Mouse (Mus musculus) frontal cortex, adult 2 months (tissue): ENCODE results near the gene Rtkn. TPM values are rescaled to one million over a fixed set of nuclear protein-coding genes. Genes with fewer than 3 reads are reported as not detected.
A peak's percentile ranks its signal among the peaks of the same experiment; 100 is the strongest.

Experiments
- DNase-seq, 2 experiments: peaks; one replicate each; pipeline ENCODE4 v3.0.0; 2022; ENCODE audit warnings: low spot score in 1 of 2; ENCODE audit errors: extremely low spot score in 1 of 2
- polyA plus RNA-seq: library from polyadenylated mRNA; depleted of rRNA; stranded (reverse); fragments of >200 nt; gene quantifications from 2 replicates; pipeline ENCODE4 v1.2.3, GENCODE M21; 2012

The Rtkn gene
- polyA plus RNA-seq, 1 experiment, result 101 TPM

DNA sequence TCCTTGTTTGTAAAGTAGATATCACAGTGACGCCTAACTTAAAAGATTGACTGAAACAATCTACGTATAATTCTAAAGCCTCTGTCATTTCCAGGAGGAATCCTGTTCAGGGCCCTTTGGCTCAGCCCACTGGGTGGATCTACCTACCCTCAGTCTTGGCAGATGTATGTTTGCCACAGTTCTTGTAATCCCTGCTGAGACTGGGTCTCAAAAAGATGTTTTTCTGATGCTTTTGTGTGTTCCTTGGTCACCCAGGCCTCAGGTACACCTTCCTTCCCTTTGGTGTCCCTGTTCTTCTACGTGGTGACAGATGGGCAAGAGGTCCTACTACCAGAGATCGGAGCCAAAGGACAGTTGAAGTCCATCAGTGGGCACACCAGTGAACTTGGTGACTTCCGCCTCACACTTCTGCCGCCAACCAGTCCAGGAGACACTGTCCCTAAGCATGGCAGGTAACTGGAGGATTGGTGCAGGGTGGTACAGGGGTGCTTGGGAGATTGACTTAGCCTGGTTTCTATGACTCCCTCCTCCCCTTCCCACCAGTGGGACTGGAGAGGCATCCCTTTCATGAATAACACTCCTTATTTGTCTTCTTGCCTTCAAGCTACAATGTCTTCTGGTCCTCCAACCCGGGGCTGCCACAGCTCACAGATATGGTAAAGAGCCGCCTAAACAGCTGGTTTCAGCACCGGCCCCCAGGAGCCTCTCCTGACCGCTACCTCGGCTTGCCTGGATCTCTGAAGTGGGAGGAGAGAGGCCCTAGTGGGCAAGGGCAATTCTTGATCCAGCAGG lies 18.7 kb upstream of the Rtkn start:
- DNase-seq, result no peak

DNA sequence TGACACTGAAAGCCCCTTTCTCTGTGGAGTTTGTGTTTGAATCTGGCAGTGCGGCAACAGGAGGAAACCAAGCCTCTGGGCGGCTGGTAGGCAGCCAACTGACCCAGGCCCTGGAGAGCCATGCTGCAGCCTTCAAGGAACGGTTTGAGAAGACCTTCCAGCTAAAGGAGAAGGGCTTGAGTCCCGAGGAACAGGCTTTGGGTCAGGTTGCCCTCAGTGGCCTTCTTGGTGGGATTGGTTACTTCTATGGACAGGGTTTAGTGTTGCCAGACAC lies 18.2 kb upstream of the Rtkn start:
- no peak for DNase-seq

DNA sequence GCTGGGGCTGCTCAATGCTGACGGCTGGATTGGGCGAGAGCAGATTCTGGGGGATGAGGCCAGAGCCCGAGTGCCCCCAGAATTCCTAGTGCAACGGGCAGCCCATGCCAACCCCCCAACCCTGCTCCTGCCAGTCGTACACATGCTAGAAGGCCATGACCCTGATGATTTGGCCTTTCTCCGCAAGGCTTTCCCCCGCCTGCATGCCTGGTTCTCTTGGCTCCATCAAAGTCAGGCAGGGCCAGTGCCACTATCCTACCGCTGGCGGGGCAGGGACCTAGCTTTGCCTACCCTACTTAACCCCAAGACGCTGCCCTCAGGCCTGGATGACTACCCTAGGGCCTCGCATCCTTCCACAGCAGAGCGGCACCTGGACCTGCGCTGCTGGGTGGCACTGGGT lies 17.6 kb upstream of the Rtkn start:
- DNase-seq, result no peak

DNA sequence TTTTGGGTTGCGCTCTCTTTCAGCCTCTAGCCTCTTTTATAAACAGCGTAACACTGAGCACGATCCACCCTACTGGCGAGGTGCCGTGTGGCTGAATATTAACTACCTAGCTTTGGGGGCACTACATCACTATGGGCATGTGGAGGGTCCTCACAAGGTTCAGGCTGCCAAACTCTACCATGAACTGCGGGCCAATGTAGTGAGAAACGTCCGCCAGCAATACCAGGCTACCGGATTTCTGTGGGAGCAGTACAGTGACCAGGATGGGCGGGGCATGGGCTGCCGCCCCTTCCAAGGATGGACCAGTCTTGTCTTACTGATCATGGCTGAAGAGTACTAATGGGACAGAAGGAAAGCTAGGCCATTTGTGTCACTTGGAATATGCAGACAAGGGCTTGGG lies 16.9 kb upstream of the Rtkn start:
- no peak for DNase-seq

DNA sequence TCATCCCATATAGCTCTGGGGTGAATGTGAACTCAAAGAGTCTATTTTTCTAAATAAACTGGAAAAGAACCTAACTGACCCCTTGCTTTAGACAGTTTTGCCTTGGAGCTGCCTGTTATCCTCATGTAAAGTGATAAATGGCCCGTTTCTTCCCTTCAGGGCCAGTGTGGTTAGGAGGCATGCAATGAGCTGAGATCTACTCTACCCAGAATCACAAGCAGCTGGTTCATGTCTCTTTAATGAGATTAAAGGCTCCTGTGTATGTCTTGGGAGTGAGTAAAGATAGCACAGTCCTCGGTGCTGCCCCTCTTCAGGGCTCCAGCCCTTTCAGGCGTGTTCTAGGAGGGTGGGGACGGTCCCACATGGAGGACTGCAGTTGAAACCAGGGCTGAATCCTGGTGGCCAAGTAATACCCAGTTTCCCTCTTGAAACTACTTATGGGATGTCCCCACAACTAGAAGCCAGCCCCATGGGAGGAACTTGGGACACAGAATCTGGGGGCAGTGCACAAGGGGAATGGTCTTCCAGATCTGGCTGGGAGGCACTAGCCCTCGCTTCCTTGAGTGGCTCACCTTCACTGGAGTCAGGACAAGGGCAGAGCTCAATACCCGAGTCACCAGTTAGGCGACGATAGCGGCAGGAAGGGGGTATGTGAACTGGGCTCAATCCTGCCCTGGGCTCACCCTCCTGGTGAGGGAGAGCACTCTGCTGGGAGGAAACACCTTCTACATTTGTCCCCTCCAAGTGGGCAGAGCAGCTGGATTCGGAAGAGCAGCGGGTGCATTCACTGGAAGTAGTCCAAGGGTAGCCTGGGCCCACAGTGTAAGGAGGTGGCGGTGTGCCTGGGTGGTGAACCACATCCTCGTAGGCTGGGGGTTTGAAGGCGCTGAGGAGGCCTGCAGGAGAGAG lies 16.2 kb upstream of the Rtkn start:
- no peak for DNase-seq

DNA sequence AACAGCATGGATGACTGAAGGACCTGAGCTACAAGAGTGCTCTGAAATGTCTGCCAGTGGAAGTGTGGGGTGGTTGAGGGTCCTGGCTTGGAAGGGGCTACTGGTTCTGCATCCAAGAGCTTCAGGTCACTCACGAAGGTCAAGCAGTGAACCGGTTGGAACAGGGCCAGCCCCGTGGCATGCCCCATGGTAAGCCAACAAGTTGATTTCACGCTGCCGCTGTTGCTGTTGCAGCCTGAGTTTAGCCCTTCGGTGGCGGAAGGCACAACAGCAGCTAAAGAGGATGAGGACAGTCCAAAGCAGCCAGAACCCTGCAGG lies 15.6 kb upstream of the Rtkn start:
- no peak for DNase-seq

DNA sequence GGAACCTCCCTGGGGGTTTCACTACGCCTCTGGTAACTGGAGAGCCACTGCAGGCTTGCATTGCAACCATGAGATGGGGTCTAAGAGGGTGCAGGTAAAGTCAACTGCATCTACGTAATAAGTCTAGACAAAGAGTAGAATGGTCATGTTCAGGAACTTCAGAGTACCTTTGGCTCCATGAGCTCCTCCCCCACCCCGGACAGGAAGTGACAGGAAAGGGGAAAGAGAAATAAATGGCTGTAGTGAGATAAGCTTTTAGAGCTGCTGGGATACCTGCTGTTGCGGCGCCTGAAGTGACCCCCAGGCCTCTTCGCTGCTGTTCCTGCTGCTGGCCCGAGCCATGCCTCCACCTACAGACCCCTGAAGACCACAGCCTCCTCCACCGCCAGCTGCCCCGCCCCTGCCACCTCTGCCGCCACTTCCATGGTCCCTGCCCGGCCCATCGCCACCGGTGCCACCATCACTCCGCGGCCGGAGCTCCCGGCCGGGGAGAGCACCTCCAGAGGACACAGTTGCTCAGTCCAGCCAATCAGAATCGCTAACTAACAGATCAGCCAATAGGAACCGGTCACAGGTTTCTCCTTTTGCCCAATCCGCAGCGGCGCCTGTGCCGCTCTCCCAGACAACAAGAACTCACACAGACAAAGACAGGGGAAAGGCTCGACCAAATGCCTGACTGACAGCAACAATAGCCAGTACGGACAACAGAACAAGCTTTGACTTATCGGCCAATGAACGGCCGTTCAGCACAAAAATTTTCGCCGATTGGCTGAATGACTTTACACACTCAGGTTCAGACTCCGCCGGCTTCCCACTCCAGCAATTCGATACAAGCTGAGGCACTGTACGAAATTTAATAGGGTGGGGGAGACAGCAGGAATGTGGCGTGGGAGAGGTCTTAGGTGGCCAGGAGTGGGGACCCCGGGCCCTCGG lies 14.1 kb upstream of the Rtkn start, which contains the start of gene Wbp1:
Gene Wbp1, minus strand, starts transcription at position 630 of the 933 bp plus-strand sequence.
- peak; percentile 98 to 99 for DNase-seq

DNA sequence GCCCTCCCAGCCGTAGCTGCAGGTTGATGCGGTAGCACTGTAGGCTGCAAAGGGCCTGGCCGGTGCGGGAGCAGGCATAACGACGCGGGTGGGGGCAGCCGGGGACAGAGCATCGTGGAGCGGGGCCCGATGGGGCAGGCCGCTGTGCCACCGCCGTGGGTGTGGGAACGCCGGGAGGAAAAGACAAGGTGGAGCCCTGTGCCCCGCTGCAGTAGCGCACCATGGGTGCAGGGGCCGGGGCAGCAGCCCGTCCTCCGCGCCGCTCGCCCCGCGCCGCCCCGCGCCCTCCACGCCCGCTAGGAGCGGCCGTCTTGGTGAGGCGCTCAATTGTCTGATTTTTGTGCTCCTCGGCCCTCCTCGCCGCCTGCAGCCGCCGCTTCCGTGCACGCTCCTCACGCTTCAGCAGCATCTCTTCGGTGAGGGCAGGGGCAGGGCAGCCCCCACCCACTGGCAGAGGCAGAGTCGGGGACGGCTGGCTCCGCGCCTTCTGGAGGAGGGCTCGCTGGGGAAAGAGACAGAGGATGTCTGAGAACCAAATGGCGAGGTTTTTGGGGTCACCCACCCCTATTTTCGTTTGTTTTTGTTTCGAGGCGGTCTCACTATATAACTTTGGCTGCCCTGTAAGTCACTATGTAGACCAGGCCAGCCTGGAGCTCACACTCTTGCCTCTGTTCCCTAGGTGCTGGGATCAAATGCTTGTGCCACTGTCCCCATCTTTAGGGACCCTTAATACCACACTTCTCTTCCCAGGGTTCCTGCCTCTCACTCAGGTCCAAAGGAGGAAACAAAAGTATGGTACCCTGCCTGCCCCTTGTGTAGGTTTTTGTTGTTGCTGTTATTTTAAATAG lies 13.2 kb upstream of the Rtkn start:
- no peak for DNase-seq

DNA sequence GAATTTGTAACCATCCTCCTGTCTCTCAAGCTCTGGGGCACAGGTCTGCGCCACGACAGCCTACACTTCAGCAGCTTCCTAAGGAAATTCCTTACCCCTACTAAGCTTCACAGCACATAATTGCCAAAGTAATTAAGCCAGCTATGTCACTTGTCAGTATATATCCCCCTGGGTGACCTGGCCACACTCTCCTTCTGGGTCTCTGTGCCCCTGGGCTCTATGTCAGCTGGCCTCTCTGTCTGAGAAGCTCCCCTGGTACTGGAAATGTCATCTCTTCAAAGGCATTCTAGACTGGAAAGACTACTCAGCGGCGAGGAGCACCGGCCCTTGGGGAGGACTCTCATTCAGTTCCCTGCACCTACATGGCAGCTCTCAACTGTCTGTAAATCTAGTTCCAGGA lies 12.3 kb upstream of the Rtkn start:
- no peak for DNase-seq

DNA sequence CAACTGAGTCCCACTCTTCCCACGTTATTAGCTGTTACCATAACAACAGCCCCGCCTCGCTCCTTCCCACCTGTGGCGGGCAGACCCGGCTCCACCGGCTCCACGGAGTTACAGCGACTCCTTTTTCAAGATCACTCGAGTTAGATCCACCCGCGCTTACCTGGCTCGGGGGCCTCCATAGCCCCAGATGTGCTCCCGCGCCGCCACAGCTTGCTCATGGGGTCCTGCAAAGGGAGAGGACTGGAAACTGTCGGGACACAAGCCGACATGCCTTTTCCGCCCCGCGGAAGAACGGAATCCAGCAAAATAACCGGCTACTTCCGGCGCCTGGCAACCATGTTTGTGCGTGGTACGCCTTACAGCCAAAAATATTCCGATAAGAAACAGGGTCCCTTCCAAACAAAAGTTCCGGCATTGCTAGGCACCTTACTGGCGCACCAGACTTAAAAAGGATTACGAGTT lies 10.4 kb upstream of the Rtkn start:
- peak; percentile 83 to 92 for DNase-seq

DNA sequence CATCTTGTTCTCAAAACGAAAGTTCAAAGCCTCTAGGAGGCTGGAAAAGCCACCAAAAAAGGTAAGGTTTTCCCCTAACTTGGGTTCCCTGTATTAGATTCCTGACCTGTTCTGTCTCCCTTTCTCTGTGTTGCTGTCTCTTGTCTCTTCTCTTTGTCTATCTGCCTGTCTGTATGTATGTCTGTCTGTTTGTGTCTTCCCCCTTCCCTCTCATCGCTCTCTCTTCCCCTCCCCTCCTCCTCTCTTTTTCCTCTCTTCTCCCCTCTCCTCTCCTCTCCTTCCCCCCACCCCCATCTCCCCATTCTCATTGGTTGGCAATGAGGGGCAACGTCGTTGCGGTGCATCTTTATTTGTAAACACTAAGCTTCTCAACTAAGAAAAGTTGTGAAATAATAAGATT lies 9.9 kb upstream of the Rtkn start, which contains the start of gene Ino80b:
Gene Ino80b, minus strand, starts transcription at position 101 of the 400 bp plus-strand sequence.
- no peak for DNase-seq

DNA sequence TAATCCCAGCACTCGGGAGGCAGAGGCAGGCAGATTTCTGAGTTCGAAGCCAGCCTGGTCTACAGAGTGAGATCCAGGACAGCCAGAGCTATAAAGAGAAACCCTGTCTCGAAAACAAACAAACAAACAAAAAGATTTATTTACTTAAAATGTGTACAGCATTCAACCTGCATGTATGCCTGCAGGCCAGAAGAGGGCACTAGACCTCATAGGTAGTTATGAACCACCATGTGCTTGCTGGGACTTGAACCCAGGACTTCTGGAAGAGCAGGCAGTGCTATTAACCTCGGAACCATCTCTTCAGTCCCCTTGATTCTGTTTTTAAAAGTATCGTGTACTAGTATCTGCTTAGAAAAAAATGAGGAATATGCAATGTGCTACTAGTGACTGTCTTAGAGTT lies 7.8 kb upstream of the Rtkn start:
- no peak for DNase-seq

DNA sequence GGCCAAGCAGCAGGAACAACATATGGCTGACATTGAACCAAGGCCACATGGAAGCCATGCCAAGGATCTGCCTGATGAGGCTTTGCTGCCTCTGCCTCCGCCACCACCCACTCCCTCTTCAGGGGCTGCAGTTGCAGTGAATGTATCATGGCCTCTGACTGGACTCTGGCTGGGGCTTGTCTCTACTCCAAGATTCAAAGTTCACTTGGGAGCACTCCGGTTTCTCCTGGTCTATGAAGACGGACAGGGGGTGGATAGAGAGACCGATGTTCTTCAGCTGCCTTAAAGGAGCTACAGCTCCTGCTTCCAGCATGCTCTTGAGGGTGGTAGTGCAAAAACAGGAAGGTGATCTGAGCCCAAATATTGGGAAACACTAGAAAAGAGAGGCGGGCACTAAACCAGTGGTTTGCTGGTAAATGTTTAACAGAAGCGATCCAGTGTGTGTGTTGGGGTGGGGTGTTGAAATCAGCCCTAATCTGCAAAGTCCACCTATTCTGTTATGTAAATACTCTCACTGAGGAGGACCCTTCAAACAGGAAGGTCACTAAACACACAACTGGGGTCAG lies 3.7 kb upstream of the Rtkn start:
- no peak for DNase-seq

DNA sequence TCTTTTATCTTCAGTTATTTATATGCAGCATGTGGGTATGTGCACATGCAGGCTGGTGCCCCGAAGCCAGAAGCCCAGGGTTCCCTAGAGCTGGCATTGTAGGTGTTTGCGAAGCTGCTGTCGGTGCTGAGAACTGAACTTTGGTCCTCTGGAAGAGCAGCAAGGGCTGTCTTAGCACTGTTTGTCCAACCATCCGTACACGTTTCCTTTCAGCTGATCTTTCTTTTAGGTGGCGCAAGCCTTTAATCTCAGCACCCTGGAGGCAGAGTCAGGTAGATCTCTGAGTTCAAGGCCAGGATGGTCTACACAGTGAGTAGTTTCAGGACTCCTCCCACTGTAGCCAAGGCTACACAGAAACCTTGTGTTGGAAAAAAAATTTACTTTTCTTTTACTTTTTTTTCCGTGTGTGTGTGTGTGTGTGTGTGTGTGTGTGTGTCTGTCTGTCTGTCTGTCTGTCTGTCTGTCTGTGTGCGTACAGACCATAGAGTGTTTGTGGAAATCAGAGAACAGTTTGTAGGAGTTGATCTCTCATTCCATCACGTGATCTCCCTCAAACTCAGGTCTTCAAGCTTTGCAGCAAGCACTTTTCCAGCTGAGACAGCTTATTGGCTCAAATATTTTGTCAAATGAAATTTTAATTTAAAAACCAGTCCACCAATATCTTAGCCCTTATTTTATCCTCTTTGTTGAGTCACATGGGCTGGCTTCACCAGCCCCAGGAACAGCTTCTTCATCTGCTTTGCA lies 2.9 kb upstream of the Rtkn start:
- no peak for DNase-seq

DNA sequence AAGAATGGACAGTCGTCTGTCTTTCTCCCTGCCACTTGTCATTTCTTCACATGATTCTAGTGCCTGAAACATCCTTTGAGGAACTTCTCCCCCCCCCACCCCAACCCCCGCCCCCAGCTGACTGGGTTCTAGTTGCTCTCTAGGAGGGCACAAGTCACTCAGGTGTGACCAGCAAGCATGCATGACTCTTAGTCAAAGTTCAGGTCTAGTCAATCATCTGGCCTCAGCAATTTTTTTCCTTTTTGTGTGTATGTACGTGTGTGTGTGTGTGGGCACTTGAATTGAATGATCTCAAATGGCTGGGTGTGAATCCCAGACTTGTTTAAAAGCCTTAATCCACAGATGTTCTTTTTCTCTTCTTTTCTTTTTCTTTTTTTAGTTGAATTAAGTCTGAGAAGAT lies 1.0 kb upstream of the Rtkn start:
- no peak for DNase-seq

DNA sequence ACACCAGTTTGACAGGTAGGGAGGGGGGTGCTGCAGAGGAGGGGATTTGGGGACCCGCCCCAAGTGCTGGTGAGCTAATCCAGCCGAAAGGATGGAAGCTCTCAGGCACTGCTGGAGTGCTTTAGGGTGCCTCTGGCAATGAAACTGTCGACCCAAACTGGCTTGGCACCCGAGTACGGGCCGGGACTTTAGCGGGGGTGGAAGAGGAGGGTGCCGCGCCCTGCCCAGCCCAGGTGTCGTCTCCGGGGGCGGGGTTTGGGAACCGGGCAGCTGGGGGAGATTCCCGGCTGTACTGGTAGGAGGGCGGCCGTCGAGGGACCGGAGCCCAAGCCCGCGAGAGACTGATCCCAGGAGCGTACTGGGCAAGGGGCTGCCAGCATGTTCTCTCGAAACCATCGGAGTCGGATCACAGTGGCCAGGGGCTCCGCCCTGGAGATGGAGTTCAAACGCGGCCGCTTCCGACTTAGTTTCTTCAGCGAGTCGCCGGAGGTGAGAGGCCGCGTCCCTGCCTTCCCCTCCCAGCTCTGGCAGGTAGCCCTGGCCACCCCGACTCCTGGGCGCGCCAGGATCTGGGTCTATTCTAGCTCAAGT lies 403 bp downstream of the Rtkn start:
- peak in 1 of 2 experiments; percentile 1 for DNase-seq

DNA sequence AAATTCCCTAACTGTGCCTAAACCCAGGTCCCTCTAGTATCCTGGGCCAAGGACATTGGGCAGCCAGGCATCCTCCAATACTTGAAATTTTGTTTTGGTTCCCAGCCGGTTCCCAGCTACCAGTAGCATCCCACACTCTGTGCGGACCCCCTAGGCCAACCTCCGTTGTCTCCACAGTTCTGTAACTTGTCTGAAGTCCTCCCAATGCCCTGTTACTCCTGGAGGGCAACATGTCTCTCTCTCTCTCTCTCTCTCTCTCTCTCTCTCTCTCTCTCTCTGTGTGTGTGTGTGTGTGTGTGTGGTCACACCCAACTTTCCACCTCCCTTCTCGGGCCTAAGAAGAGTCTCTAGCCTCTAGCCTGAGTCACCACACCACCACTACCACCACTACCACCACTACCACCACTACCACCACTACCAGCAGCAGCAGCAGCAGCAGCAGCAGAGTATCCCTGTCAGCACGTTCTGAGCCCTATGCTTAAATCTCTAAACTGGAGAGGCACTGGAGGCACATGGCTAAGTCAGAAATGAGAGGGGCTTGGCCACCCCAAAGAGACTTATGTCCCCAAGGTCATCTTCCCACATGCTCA lies 1.1 kb downstream of the Rtkn start:
- no peak for DNase-seq

DNA sequence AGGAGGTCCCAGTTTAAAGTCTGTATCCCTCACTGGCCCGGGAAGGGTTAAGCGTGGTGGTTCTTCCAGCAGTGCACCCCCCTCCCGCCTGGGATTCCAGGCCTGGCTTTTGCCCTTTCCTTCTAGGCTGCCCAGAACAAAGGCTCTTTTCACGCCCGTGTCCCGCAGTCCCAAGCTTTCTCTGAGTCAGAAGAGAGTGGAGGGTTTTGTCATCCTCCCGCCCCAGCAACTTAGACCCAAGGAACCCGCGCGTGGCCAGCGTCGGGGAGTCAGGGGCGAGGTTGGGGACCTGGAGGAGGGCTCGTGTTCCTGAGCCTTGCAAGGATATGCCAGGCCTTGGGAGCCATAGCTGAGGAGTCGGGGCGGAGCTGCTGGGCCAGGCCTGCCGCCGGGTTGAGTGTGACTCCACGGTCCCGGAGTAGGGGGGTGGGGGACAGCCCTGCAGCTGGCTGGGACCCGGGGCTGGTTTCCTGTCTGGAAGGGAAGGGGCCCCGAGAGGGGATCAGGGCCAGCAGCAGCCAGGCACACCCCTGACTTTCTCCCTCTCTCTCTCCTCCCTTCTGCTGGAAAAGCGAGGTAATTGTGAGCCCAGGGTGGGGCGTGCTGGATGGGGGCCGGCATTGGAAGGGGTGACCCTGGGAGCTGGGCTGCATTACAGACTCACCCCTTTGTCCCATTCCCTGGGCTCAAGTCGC lies 1.8 kb downstream of the Rtkn start:
- peak in 1 of 2 experiments; percentile 34 for DNase-seq
